Mouse (Mus musculus) megakaryocyte, embryonic 14.5 days (primary cell): ENCODE results near the gene Zfp672.

Source experiments
- FLI1 ChIP-seq: IDR thresholded peaks from 2 replicates; pipeline ENCODE4 v1.6.1; 2012; ENCODE audit warnings: low read length, inconsistent platforms, mixed read lengths
- GATA1 ChIP-seq: IDR thresholded peaks from 3 replicates; pipeline ENCODE4 v1.6.1; 2012; ENCODE audit warnings: mixed read lengths, low read length, inconsistent platforms, borderline replicate concordance

DNA sequence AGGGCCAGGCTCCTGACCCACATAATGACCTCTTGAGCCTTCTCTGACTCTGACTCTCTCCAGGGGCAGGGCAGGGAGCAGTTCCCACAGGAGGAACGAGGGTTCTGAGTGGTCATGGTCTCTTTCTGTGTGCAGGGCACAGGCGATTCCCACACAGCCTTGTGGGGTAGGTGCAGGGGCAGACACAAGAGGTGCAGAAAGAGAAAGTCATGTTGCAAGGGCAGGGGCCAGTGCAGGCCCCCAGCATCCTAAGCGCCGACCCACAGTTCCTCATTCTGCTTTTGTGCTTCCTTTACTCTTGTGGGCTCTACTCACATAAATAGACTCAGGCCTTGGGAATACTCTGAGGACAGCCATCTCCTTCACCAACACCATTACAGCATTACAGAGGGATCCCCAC lies 54.4 kb downstream of the Zfp672 start:
- TF ChIP-seq GATA1 (no peak), FLI1 (no peak)
